Mouse (Mus musculus): Measurements from ENCODE around the gene Uchl3. TPM values are rescaled to one million over a fixed set of nuclear protein-coding genes. Genes with fewer than 3 reads are reported as not detected.

The Uchl3 gene
- polyA plus RNA-seq (2012; rRNA removed) = 15.8 and 17.4 TPM in 2 replicates

GRCm38 (mm10) chr14:101653581-101654525 lies at the start of gene Uchl3:
Uchl3 (plus strand) TSS chr14:101653967.

GRCm38 (mm10) chr14:101608519-101609368 lies 45.0 kb upstream of the Uchl3 start, which contains the start of gene Tbc1d4:
Tbc1d4 (minus strand) TSS chr14:101609191.

GRCm38 (mm10) chr14:101640153-101640843 lies 13.5 kb upstream of the Uchl3 start, which contains the start of gene Commd6:
Commd6 (minus strand) TSS chr14:101640686.

GRCm38 (mm10) chr14:101729237-101729971 lies 75.6 kb downstream of the Uchl3 start, which contains the start of the genes Gm9922 and Lmo7:
Gm9922 (minus strand) TSS chr14:101729814.
Lmo7 (plus strand) TSS chr14:101729957.

Other genes starting within 250 kb of the Uchl3 start
- gene Tbc1d4, start 44.8 kb upstream of the Uchl3 start, polyA plus RNA-seq (2012; rRNA removed) = 12.2 and 14.4 TPM in 2 replicates
- 17.6 and 22.6 TPM in 2 replicates for gene Commd6, start 13.3 kb upstream of the Uchl3 start, polyA plus RNA-seq (2012; rRNA removed)
- 8.6 and 10.9 TPM in 2 replicates for gene Gm9922, start 75.8 kb downstream of the Uchl3 start, polyA plus RNA-seq (2012; rRNA removed)
- 13.3 and 14.8 TPM in 2 replicates for gene Lmo7, start 76.0 kb downstream of the Uchl3 start, polyA plus RNA-seq (2012; rRNA removed)